Mouse (Mus musculus) left cerebral cortex, adult 9 months (tissue): Measurements from ENCODE around the gene Sema3b.

Experiments
- DNase-seq, 2 experiments: peaks; one replicate each; pipeline ENCODE4 v3.0.0; 2022; ENCODE audit warnings: low spot score in 2 of 2

Sema3b gene

DNA sequence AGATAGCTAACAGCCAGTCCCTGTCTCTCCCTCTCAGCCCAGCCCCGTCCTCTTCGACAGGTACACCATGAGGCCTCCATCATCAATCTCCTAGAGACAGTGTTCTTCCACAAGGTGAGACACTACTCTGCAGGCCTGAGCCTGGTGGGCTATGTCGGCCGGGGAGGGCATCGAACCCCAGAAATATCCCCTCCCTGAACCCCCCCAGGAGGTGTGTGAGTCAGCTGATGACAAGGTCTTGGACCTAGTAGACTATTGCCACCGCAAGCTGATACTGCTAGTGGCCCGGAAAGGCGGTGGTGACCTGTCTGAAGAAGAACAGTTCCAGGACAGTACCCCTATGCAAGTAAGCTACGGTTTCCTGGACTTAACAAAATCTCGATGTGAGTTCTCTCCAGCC lies 60.2 kb downstream of the Sema3b start:
- DNase-seq, result no peak

DNA sequence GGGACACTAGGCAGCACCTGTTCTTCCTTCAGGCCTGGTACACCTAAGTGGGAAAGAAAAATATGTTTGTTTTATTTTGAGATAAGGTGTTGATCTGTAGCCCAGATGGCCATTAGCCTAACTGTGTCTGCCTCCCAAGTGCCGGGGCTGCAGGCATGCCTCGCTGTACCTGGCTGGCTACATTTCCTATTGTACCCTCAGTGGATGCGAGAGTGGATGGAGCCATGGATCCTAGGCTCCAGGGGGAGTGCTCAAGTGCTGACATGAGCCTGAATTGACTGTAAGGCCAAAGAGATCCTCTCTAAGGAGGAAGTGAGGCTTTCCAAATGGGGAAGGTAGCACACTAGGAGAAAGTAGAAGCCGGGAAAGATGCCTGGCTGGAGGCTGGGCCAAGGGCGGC lies 61.1 kb downstream of the Sema3b start:
- DNase-seq, result no peak
